Mouse (Mus musculus) embryo, embryonic 10 days (tissue): Measurements from ENCODE around the gene Ampd2.

Source experiments
- DNase-seq: peaks from one replicate; pipeline ENCODE4 v3.0.0-alpha.2; 2015; ENCODE audit warnings: low spot score

Ampd2 gene

GRCm38 (mm10) chr3:108094976-108095760 is 8.7 kb upstream of the Ampd2 start:
- DNase-seq: no peak

- DNase-seq: no peak
These were observed 7.7 kb upstream of the Ampd2 start for GRCm38 (mm10) chr3:108094146-108094545.

- DNase-seq: no peak
These were observed 6.9 kb upstream of the Ampd2 start for GRCm38 (mm10) chr3:108093306-108093705.

- DNase-seq: no peak
These were observed 6.2 kb upstream of the Ampd2 start, which contains the start of gene Gnat2 for GRCm38 (mm10) chr3:108092536-108093115. TSS of gene Gnat2 (plus strand) at chr3:108092789.

- no peak for DNase-seq
These were observed 5.6 kb upstream of the Ampd2 start for GRCm38 (mm10) chr3:108092030-108092429.

GRCm38 (mm10) chr3:108090561-108090960 is 4.1 kb upstream of the Ampd2 start:
- DNase-seq: no peak

- DNase-seq: no peak
These were observed 3.5 kb upstream of the Ampd2 start for GRCm38 (mm10) chr3:108089916-108090315.

GRCm38 (mm10) chr3:108088842-108089380 is 2.5 kb upstream of the Ampd2 start:
- DNase-seq: no peak

- no peak for DNase-seq
These were observed 878 bp upstream of the Ampd2 start for GRCm38 (mm10) chr3:108087329-108087728.

- peak; percentile 81 for DNase-seq
These were observed 556 bp downstream of the Ampd2 start for GRCm38 (mm10) chr3:108085721-108086469.

- peak; percentile 94 for DNase-seq
These were observed 1.1 kb downstream of the Ampd2 start for GRCm38 (mm10) chr3:108085281-108085720.

- no peak for DNase-seq
These were observed 1.6 kb downstream of the Ampd2 start for GRCm38 (mm10) chr3:108084767-108085270.

- DNase-seq: no peak
These were observed 2.5 kb downstream of the Ampd2 start for GRCm38 (mm10) chr3:108083904-108084407.

- DNase-seq: no peak
These were observed 3.3 kb downstream of the Ampd2 start for GRCm38 (mm10) chr3:108083161-108083560.

GRCm38 (mm10) chr3:108082251-108082875 is 4.1 kb downstream of the Ampd2 start:
- DNase-seq: no peak

- DNase-seq: no peak
These were observed 4.8 kb downstream of the Ampd2 start for GRCm38 (mm10) chr3:108081681-108082080.

GRCm38 (mm10) chr3:108076836-108077235 is 9.6 kb downstream of the Ampd2 start:
- DNase-seq: no peak

GRCm38 (mm10) chr3:108072983-108073569 is 13.4 kb downstream of the Ampd2 start:
- no peak for DNase-seq

- no peak for DNase-seq
These were observed 15.9 kb downstream of the Ampd2 start for GRCm38 (mm10) chr3:108070295-108071293.
